Comparison of ENCODE assay signal across 8 mouse cellular contexts in genomic region chr17:84003489-84004234, GRCm38 (mm10).
DNase-seq lines count a peak whose midpoint lies in the region; ATAC-seq and TF ChIP-seq lines count a peak whose summit lies in the region.
"Had no signal": no experiment of that assay in that cellular context is flagged by ENCODE, and none has a peak within 500 bp of the region (broad histone marks: within the 10 kb centered on the region; RNA-seq: fewer than 3 reads in every experiment).

No protein-coding gene starts in this region.

- H3K9me3 ChIP-seq in embryonic facial prominence, embryonic 10.5 days, result no peaks in the 10 kb centered on the region
- no peaks in the 10 kb centered on the region for H3K9me3 ChIP-seq in stomach, embryonic 16.5 days (replicated peaks; ENCODE audit: control insufficient read depth, low read length)

- H3K27me3 ChIP-seq in spleen, adult 2 months (ENCODE audit: control insufficient read depth, insufficient read depth, low read length), result no peaks in the 10 kb centered on the region
- peaks cover 10% of the 10 kb centered on the region for H3K27me3 ChIP-seq in embryonic facial prominence, embryonic 10.5 days (replicated peaks; ENCODE audit: low read depth, poor library complexity, severe bottlenecking)
- no peaks in the 10 kb centered on the region for H3K27me3 ChIP-seq in stomach, embryonic 16.5 days (ENCODE audit: control insufficient read depth, insufficient read depth, low read length)

- H3K4me1 ChIP-seq in spleen, adult 2 months (ENCODE audit: control insufficient read depth, insufficient read depth, insufficient read length), result peaks cover 27% of the 10 kb centered on the region; the same call in 1 of the 2 replicates
- peaks cover 51% of the 10 kb centered on the region for H3K4me1 ChIP-seq in embryonic facial prominence, embryonic 10.5 days
- peaks cover 26% of the 10 kb centered on the region; the same call in 1 of the 2 replicates for H3K4me1 ChIP-seq in stomach, embryonic 16.5 days (ENCODE audit: control insufficient read depth, insufficient read depth, low read length)

- no peak for TF ChIP-seq POLR2A in spleen, adult 2 months (IDR thresholded peaks at IDR 0.05; ENCODE audit: low read depth, low read length)

- DNase-seq in spleen, adult 2 months (ENCODE audit: low read depth in 1 of 2, low spot score in 2 of 2), result no peak
- DNase-seq in spleen, postnatal 36 days (ENCODE audit: low spot score in 2 of 2), result no peak
- DNase-seq in embryonic facial prominence, embryonic 10.5 days (ENCODE audit: low spot score), result peak; percentile 40
- DNase-seq in induced T-regulatory cell, adult 2 months (ENCODE audit: low read depth), result peak; percentile 20
- no peak for DNase-seq in cerebellum, adult 11 months
- DNase-seq in frontal cortex, postnatal 25 days (ENCODE audit: low spot score in 2 of 2), result no peak
- DNase-seq: midbrain, embryonic 14.5 days had no signal

- 66% methylated on average over 9 of the region's 9 CpGs for WGBS in spleen, adult 2 months
- 38% methylated on average over 9 of the region's 9 CpGs for WGBS in embryonic facial prominence, embryonic 10.5 days
- WGBS in stomach, embryonic 16.5 days, result 47% methylated on average over 9 of the region's 9 CpGs

- no peak for TF ChIP-seq CTCF in spleen, adult 2 months (IDR thresholded peaks at IDR 0.05; ENCODE audit: extremely low read depth, insufficient read depth, insufficient read length, insufficient replicate concordance)

- ATAC-seq in stomach, embryonic 16.5 days (ENCODE audit: insufficient read depth, low FRiP score), result no peak

- H3K9ac ChIP-seq in stomach, embryonic 16.5 days (ENCODE audit: low read length), result peak overlapping the region; percentile 48

- no peak overlapping the region for H3K4me2 ChIP-seq in stomach, embryonic 16.5 days (ENCODE audit: low read depth, low read length)

- peak overlapping the region; percentile 80 for H3K27ac ChIP-seq in spleen, adult 2 months (ENCODE audit: insufficient read depth, low read length)
- peak overlapping the region; percentile 74 for H3K27ac ChIP-seq in embryonic facial prominence, embryonic 10.5 days (replicated peaks)
- H3K27ac ChIP-seq in stomach, embryonic 16.5 days (ENCODE audit: low read length), result peak overlapping the region; percentile 75

- no peaks in the 10 kb centered on the region for H3K36me3 ChIP-seq in spleen, adult 2 months (ENCODE audit: control insufficient read depth, insufficient read depth, low read length)
- H3K36me3 ChIP-seq in embryonic facial prominence, embryonic 10.5 days (replicated peaks), result no peaks in the 10 kb centered on the region
- no peaks in the 10 kb centered on the region for H3K36me3 ChIP-seq in stomach, embryonic 16.5 days (ENCODE audit: control insufficient read depth, insufficient read depth, low read length)

- no peak overlapping the region for H3K4me3 ChIP-seq in spleen, adult 2 months (ENCODE audit: extremely low read depth, insufficient read depth, insufficient read length)
- no peak overlapping the region for H3K4me3 ChIP-seq in embryonic facial prominence, embryonic 10.5 days
- no peak overlapping the region for H3K4me3 ChIP-seq in stomach, embryonic 16.5 days (replicated peaks; ENCODE audit: low read length)

Comparison
In these comparisons a context has a peak if more than half of its experiments do, and no peak if none do; other contexts are left out.
1. DNase-seq: peak in embryonic facial prominence, embryonic 10.5 days (single experiment) and induced T-regulatory cell, adult 2 months (single experiment); none in spleen, adult 2 months (0 of 2), spleen, postnatal 36 days (0 of 2), cerebellum, adult 11 months (single experiment) and frontal cortex, postnatal 25 days (0 of 2).
2. Peak in every context shown above with its lines, with median percentiles within 50 percentile points of each other: H3K27ac ChIP-seq.